ENCODE assay signal across 10 mouse cellular contexts in genomic region chr5:136292971-136293418, GRCm38 (mm10). TPM values are rescaled to one million over a fixed set of nuclear protein-coding genes. Genes with fewer than 3 reads are reported as not detected.
DNase-seq lines count a peak whose midpoint lies in the region; ATAC-seq and TF ChIP-seq lines count a peak whose summit lies in the region.
"Had no signal": no experiment of that assay in that cellular context is flagged by ENCODE, and none has a peak within 500 bp of the region (broad histone marks: within the 10 kb centered on the region; RNA-seq: fewer than 3 reads in every experiment).

No protein-coding gene starts in this region.

- H3K27ac ChIP-seq in forebrain, embryonic 12.5 days, result peak overlapping the region; percentile 46; the same call in 1 of the 2 replicates
- no peak overlapping the region for H3K27ac ChIP-seq in forebrain, embryonic 10.5 days
- H3K27ac ChIP-seq in limb, embryonic 12.5 days, result peak overlapping the region; percentile 13
- no peak overlapping the region for H3K27ac ChIP-seq in limb, embryonic 10.5 days
- H3K27ac ChIP-seq in heart, embryonic 16.5 days (ENCODE audit: low read length), result peak overlapping the region; percentile 82
- H3K27ac ChIP-seq in midbrain, postnatal 0 days (ENCODE audit: low read depth, low read length), result no peak overlapping the region
- H3K27ac ChIP-seq: liver, embryonic 14.5 days; stomach, embryonic 15.5 days had no signal

- no peaks in the 10 kb centered on the region for H3K9me3 ChIP-seq in forebrain, embryonic 12.5 days
- H3K9me3 ChIP-seq in forebrain, embryonic 10.5 days, result no peaks in the 10 kb centered on the region
- no peaks in the 10 kb centered on the region for H3K9me3 ChIP-seq in limb, embryonic 12.5 days
- H3K9me3 ChIP-seq in limb, embryonic 10.5 days (replicated peaks), result no peaks in the 10 kb centered on the region
- H3K9me3 ChIP-seq in heart, embryonic 16.5 days (replicated peaks; ENCODE audit: control insufficient read depth, low read length), result no peaks in the 10 kb centered on the region
- no peaks in the 10 kb centered on the region for H3K9me3 ChIP-seq in midbrain, postnatal 0 days (ENCODE audit: low read length)
- H3K9me3 ChIP-seq: stomach, embryonic 15.5 days had no signal

- TF ChIP-seq CTCF in midbrain, postnatal 0 days (IDR thresholded peaks at IDR 0.05), result no peak

- DNase-seq in forebrain, embryonic 10.5 days (ENCODE audit: extremely low spot score, low spot score), result no peak
- DNase-seq in limb, embryonic 10.5 days (ENCODE audit: low spot score), result no peak
- peak; percentile 39 for DNase-seq in midbrain, postnatal 0 days (ENCODE audit: low spot score)
- no peak for DNase-seq in spleen, adult 12 weeks (ENCODE audit: low spot score)
- DNase-seq in ovary, postnatal 14 days (ENCODE audit: low spot score), result no peak

- no peaks in the 10 kb centered on the region for H3K27me3 ChIP-seq in forebrain, embryonic 12.5 days
- H3K27me3 ChIP-seq in forebrain, embryonic 10.5 days (ENCODE audit: poor library complexity, severe bottlenecking), result no peaks in the 10 kb centered on the region
- no peaks in the 10 kb centered on the region for H3K27me3 ChIP-seq in limb, embryonic 12.5 days
- H3K27me3 ChIP-seq in limb, embryonic 10.5 days (ENCODE audit: low read depth, poor library complexity, severe bottlenecking), result no peaks in the 10 kb centered on the region
- H3K27me3 ChIP-seq in heart, embryonic 16.5 days (ENCODE audit: control insufficient read depth, insufficient read depth, low read length), result no peaks in the 10 kb centered on the region
- no peaks in the 10 kb centered on the region for H3K27me3 ChIP-seq in midbrain, postnatal 0 days (ENCODE audit: insufficient read depth, low read length)
- H3K27me3 ChIP-seq: stomach, embryonic 15.5 days had no signal

- H3K4me1 ChIP-seq in forebrain, embryonic 12.5 days, result no peaks in the 10 kb centered on the region
- H3K4me1 ChIP-seq in forebrain, embryonic 10.5 days, result no peaks in the 10 kb centered on the region
- H3K4me1 ChIP-seq in limb, embryonic 12.5 days (replicated peaks), result peaks cover 7% of the 10 kb centered on the region; the same call in 1 of the 2 replicates
- no peaks in the 10 kb centered on the region for H3K4me1 ChIP-seq in limb, embryonic 10.5 days
- H3K4me1 ChIP-seq in heart, embryonic 16.5 days (ENCODE audit: control insufficient read depth, insufficient read depth, low read length), result peaks cover 34% of the 10 kb centered on the region
- no peaks in the 10 kb centered on the region for H3K4me1 ChIP-seq in midbrain, postnatal 0 days (ENCODE audit: insufficient read depth, low read length)
- H3K4me1 ChIP-seq: stomach, embryonic 15.5 days had no signal

- no peak overlapping the region for H3K4me3 ChIP-seq in forebrain, embryonic 12.5 days (replicated peaks)
- no peak overlapping the region for H3K4me3 ChIP-seq in forebrain, embryonic 10.5 days
- H3K4me3 ChIP-seq in limb, embryonic 12.5 days (replicated peaks), result no peak overlapping the region
- no peak overlapping the region for H3K4me3 ChIP-seq in limb, embryonic 10.5 days
- no peak overlapping the region for H3K4me3 ChIP-seq in heart, embryonic 16.5 days (ENCODE audit: low read length)
- no peak overlapping the region for H3K4me3 ChIP-seq in midbrain, postnatal 0 days (ENCODE audit: low read depth, low read length)
- H3K4me3 ChIP-seq: stomach, embryonic 15.5 days had no signal

- no peak overlapping the region for H3K4me2 ChIP-seq in forebrain, embryonic 12.5 days
- H3K4me2 ChIP-seq in limb, embryonic 12.5 days, result no peak overlapping the region
- peak overlapping the region; percentile 18 for H3K4me2 ChIP-seq in heart, embryonic 16.5 days (ENCODE audit: low read depth, low read length)
- no peak overlapping the region for H3K4me2 ChIP-seq in midbrain, postnatal 0 days (ENCODE audit: low read depth, low read length, poor library complexity, severe bottlenecking)
- H3K4me2 ChIP-seq: stomach, embryonic 15.5 days had no signal

- ATAC-seq in forebrain, embryonic 12.5 days (ENCODE audit: low FRiP score), result no peak
- ATAC-seq in limb, embryonic 12.5 days (ENCODE audit: insufficient number of reproducible peaks, insufficient read depth, low FRiP score, low TSS enrichment, low read depth), result no peak
- peak; percentile 89 for ATAC-seq in heart, embryonic 16.5 days (replicated peaks; ENCODE audit: extremely low read depth, insufficient read depth, low FRiP score)
- ATAC-seq in midbrain, postnatal 0 days (ENCODE audit: low FRiP score), result no peak

- no peak overlapping the region for H3K9ac ChIP-seq in forebrain, embryonic 12.5 days
- no peak overlapping the region for H3K9ac ChIP-seq in limb, embryonic 12.5 days (replicated peaks)
- peak overlapping the region; percentile 14; the same call in 1 of the 2 replicates for H3K9ac ChIP-seq in heart, embryonic 16.5 days (ENCODE audit: low read length)
- H3K9ac ChIP-seq in midbrain, postnatal 0 days (replicated peaks; ENCODE audit: low read length, poor library complexity, severe bottlenecking), result no peak overlapping the region
- H3K9ac ChIP-seq: liver, embryonic 14.5 days; stomach, embryonic 15.5 days had no signal

- H3K36me3 ChIP-seq in forebrain, embryonic 12.5 days (replicated peaks), result peaks cover 48% of the 10 kb centered on the region
- peaks cover 98% of the 10 kb centered on the region for H3K36me3 ChIP-seq in forebrain, embryonic 10.5 days (replicated peaks)
- peaks cover 64% of the 10 kb centered on the region for H3K36me3 ChIP-seq in limb, embryonic 12.5 days
- H3K36me3 ChIP-seq in limb, embryonic 10.5 days, result peaks cover 83% of the 10 kb centered on the region
- H3K36me3 ChIP-seq in heart, embryonic 16.5 days (ENCODE audit: control insufficient read depth, insufficient read depth), result no peaks in the 10 kb centered on the region
- peaks cover 18% of the 10 kb centered on the region for H3K36me3 ChIP-seq in midbrain, postnatal 0 days (ENCODE audit: insufficient read depth, low read length)
- H3K36me3 ChIP-seq: stomach, embryonic 15.5 days had no signal

- WGBS in forebrain, embryonic 12.5 days, result 85% methylated on average over 4 of the region's 4 CpGs
- WGBS in forebrain, embryonic 10.5 days, result 96% methylated on average over 4 of the region's 4 CpGs
- WGBS in limb, embryonic 12.5 days, result 70% methylated on average over 4 of the region's 4 CpGs
- 83% methylated on average over 4 of the region's 4 CpGs for WGBS in limb, embryonic 10.5 days
- 40% methylated on average over 4 of the region's 4 CpGs for WGBS in heart, embryonic 16.5 days
- WGBS in midbrain, postnatal 0 days, result 63% methylated on average over 4 of the region's 4 CpGs

RNA-seq across cellular contexts. Expression of gene Sh2b2, which starts 46.6 kb away (rescaled TPM):
- polyA plus RNA-seq in forebrain, embryonic 12.5 days (2016; fragmentation: Nextera tagmentation; extraction: Ambion mirVana), result 19.6 and 21.7 TPM in 2 replicates
- polyA plus RNA-seq in forebrain, embryonic 10.5 days (2016; fragmentation: Nextera tagmentation; extraction: Ambion mirVana), result 12.5 and 13.1 TPM in 2 replicates
- 14.8 and 15.0 TPM in 2 replicates for polyA plus RNA-seq in limb, embryonic 12.5 days (2016; fragmentation: Nextera tagmentation; extraction: Ambion mirVana)
- polyA plus RNA-seq in limb, embryonic 10.5 days (2016; fragmentation: Nextera tagmentation; extraction: Ambion mirVana), result 14.4 and 17.7 TPM in 2 replicates
- 1.7 TPM in 2 replicates for polyA plus RNA-seq in heart, embryonic 16.5 days (2015; fragmentation: Nextera tagmentation; extraction: Ambion mirVana)
- total RNA-seq in midbrain, postnatal 0 days (2014; rRNA removed), result 51.2 and 58.0 TPM in 2 replicates
- polyA plus RNA-seq in midbrain, postnatal 0 days (2015; fragmentation: Nextera tagmentation; extraction: Ambion mirVana), result 20.9 and 21.6 TPM in 2 replicates

Comparison
In these comparisons a context has a peak if more than half of its experiments do, and no peak if none do; other contexts are left out.
1. H3K27ac ChIP-seq: peak in forebrain, embryonic 12.5 days (single experiment), limb, embryonic 12.5 days (single experiment) and heart, embryonic 16.5 days (single experiment); none in forebrain, embryonic 10.5 days (single experiment), limb, embryonic 10.5 days (single experiment) and midbrain, postnatal 0 days (single experiment).